In the genomic region with DNA sequence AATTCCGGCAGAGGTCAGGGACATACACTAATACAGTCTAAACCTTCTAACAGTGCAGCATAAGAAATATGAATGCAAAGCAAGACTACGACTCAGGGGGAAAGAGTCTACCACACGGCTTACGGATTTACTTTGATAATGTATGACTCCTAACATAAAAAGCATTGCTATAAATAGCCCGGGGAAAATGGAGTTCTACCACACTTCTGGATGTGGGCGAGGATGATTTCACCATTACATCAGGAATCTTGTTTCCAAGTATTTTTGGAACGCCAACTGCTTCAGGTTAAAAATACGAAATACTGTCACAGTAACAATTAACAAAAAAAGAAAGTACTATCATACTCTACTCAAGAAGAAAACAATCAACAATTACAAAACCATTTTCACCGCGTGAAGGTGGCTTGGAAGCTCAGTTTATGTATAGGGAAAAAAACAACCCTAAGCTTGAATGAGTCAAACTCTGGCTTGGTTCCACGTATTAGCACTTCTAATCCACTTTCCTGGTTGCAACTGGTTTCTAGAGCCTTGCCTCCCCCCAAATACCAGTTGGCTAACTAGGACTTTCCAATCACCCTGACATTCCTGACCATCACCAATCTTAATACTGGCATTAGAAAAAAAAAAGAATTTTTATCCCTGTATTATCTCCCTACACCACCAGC, we compare ENCODE assay signal across 22 mouse cellular contexts.
DNase-seq lines count a peak whose midpoint lies in the region; ATAC-seq and TF ChIP-seq lines count a peak whose summit lies in the region.
"Had no signal": no experiment of that assay in that cellular context is flagged by ENCODE, and none has a peak within 500 bp of the region (broad histone marks: within the 10 kb centered on the region; RNA-seq: fewer than 3 reads in every experiment).

No protein-coding gene starts in this region.

- H3K36me3 ChIP-seq in heart, embryonic 13.5 days: peaks cover 12% of the 10 kb centered on the region
- no peaks in the 10 kb centered on the region for H3K36me3 ChIP-seq in limb, embryonic 10.5 days
- H3K36me3 ChIP-seq: embryonic facial prominence, embryonic 10.5 days; limb, embryonic 15.5 days; neural tube, embryonic 12.5 days had no signal

- no peak overlapping the region for H3K4me3 ChIP-seq in heart, embryonic 13.5 days
- H3K4me3 ChIP-seq in cortical plate, adult 2 months (ENCODE audit: insufficient read depth, low read length): no peak overlapping the region
- no peak overlapping the region for H3K4me3 ChIP-seq in limb, embryonic 10.5 days
- H3K4me3 ChIP-seq: embryonic facial prominence, embryonic 10.5 days; erythroblast, embryonic 14.5 days; left cerebral cortex, adult 2 months; limb, embryonic 15.5 days; neural tube, embryonic 12.5 days had no signal

- WGBS in heart, embryonic 13.5 days: 63% methylated on average over 11 of the region's 11 CpGs
- WGBS in limb, embryonic 10.5 days: 92% methylated on average over 11 of the region's 11 CpGs

- DNase-seq in heart, postnatal 36 days: no peak
- DNase-seq in left cerebral cortex, adult 11 months (ENCODE audit: low spot score): peak; percentile 58
- no peak for DNase-seq in left cerebral cortex, postnatal 4 days
- DNase-seq in left cerebral cortex, postnatal 25 days (ENCODE audit: low spot score in 2 of 2): peak; percentile 36 to 91
- DNase-seq in limb, embryonic 10.5 days (ENCODE audit: low spot score): no peak
- DNase-seq in adipocyte (ENCODE audit: low spot score): no peak
- DNase-seq: adrenal gland, adult 8-10 months; cerebellum, adult 18-20 months; cerebellum, postnatal 36 days; gastrocnemius, postnatal 10 days; kidney, adult 8-10 months; kidney, postnatal 25 days; thymus, postnatal 4 days had no signal

- H3K27ac ChIP-seq in heart, embryonic 13.5 days (replicated peaks): peak overlapping the region; percentile 61
- H3K27ac ChIP-seq in cortical plate, adult 2 months (ENCODE audit: insufficient read depth, low read length): 0 out of 2 replicates have a peak overlapping the region, but pooled peaks have one; percentile 13
- H3K27ac ChIP-seq in limb, embryonic 10.5 days: no peak overlapping the region
- H3K27ac ChIP-seq: embryonic facial prominence, embryonic 10.5 days; left cerebral cortex, adult 2 months; limb, embryonic 15.5 days; neural tube, embryonic 12.5 days had no signal

- H3K9ac ChIP-seq in heart, embryonic 13.5 days: no peak overlapping the region
- H3K9ac ChIP-seq: limb, embryonic 15.5 days; neural tube, embryonic 12.5 days had no signal

- H3K4me2 ChIP-seq in heart, embryonic 13.5 days: 0 out of 2 replicates have a peak overlapping the region, but pooled peaks have one; percentile 4
- H3K4me2 ChIP-seq: limb, embryonic 15.5 days; neural tube, embryonic 12.5 days had no signal

- intact Hi-C loops in heart, postnatal 36 days (cut with DNase I): no loop called here
- intact Hi-C loops in left cerebral cortex, postnatal 4 days (cut with DNase I): no loop called here
- intact Hi-C loops in left cerebral cortex, postnatal 25 days (cut with DNase I): loop anchor here (2.0 to 5.0 kb wide), 3 partner anchors 87 to 178 kb away; a partner anchor contains a TSS

- no peak for ATAC-seq in heart, embryonic 13.5 days (ENCODE audit: extremely low read depth, insufficient number of reproducible peaks, low FRiP score, low TSS enrichment)
- ATAC-seq: forebrain, embryonic 16.5 days; midbrain, embryonic 16.5 days had no signal

- H3K4me1 ChIP-seq in heart, embryonic 13.5 days: peaks cover 10% of the 10 kb centered on the region
- H3K4me1 ChIP-seq in cortical plate, adult 2 months (ENCODE audit: control insufficient read depth, insufficient read depth, low read length): no peaks in the 10 kb centered on the region; the same call in 1 of the 2 replicates
- no peaks in the 10 kb centered on the region for H3K4me1 ChIP-seq in limb, embryonic 10.5 days
- H3K4me1 ChIP-seq: embryonic facial prominence, embryonic 10.5 days; limb, embryonic 15.5 days; neural tube, embryonic 12.5 days had no signal

- no peaks in the 10 kb centered on the region for H3K27me3 ChIP-seq in heart, embryonic 13.5 days (replicated peaks)
- no peaks in the 10 kb centered on the region for H3K27me3 ChIP-seq in limb, embryonic 10.5 days (ENCODE audit: low read depth, poor library complexity, severe bottlenecking)
- H3K27me3 ChIP-seq: limb, embryonic 15.5 days; neural tube, embryonic 12.5 days had no signal

- no peak for TF ChIP-seq POLR2A in cortical plate, adult 2 months (IDR thresholded peaks at IDR 0.05; ENCODE audit: extremely low read depth, insufficient read depth, low read length)

- no peaks in the 10 kb centered on the region for H3K9me3 ChIP-seq in heart, embryonic 13.5 days
- no peaks in the 10 kb centered on the region for H3K9me3 ChIP-seq in limb, embryonic 10.5 days (replicated peaks)
- H3K9me3 ChIP-seq: embryonic facial prominence, embryonic 10.5 days; limb, embryonic 15.5 days; neural tube, embryonic 12.5 days had no signal

- TF ChIP-seq CTCF in cortical plate, adult 2 months (IDR thresholded peaks at IDR 0.05; ENCODE audit: extremely low read depth, insufficient read depth, low read length): no peak

Comparison
In these comparisons a context has a peak if more than half of its experiments do, and no peak if none do; other contexts are left out.
1. DNase-seq: peak in left cerebral cortex, adult 11 months (single experiment) and left cerebral cortex, postnatal 25 days (2 of 2); none in heart, postnatal 36 days (0 of 2), left cerebral cortex, postnatal 4 days (single experiment), limb, embryonic 10.5 days (single experiment) and adipocyte (single experiment).